Mouse (Mus musculus) embryonic facial prominence, embryonic 15.5 days (tissue): ENCODE data around the gene Ifrd2. TPM values are rescaled to one million over a fixed set of nuclear protein-coding genes. Genes with fewer than 3 reads are reported as not detected.

Source experiments
- ATAC-seq: fragments of 200-750 bp; cut with Nextera tagmentation; 2 replicates; pipeline ENCODE4 v1.8.0; 2017; ENCODE audit warnings: low read depth, moderate TSS enrichment; ENCODE audit not compliant: insufficient number of reproducible peaks, low FRiP score, low TSS enrichment
- H3K27ac ChIP-seq: fragments of 300-500 bp; sonication (generic); replicated peaks from 2 replicates; pipeline ENCODE4 v1.5.1; 2015; ENCODE audit warnings: mild to moderate bottlenecking, inconsistent platforms
- H3K27me3 ChIP-seq: fragments of 300-500 bp; sonication (generic); 2 replicates; pipeline ENCODE4 v1.6.1; 2015; ENCODE audit warnings: inconsistent platforms
- H3K36me3 ChIP-seq: fragments of 300-500 bp; sonication (generic); 2 replicates; pipeline ENCODE4 v1.6.1; 2015; ENCODE audit warnings: mild to moderate bottlenecking, inconsistent platforms
- H3K4me1 ChIP-seq: fragments of 300-500 bp; sonication (generic); 2 replicates; pipeline ENCODE4 v1.6.1; 2015; ENCODE audit warnings: inconsistent platforms
- H3K4me2 ChIP-seq: fragments of 300-500 bp; sonication (generic); replicated peaks from 2 replicates; pipeline ENCODE4 v1.6.1; 2015; ENCODE audit warnings: mild to moderate bottlenecking, inconsistent platforms
- H3K4me3 ChIP-seq: fragments of 300-500 bp; sonication (generic); replicated peaks from 2 replicates; pipeline ENCODE4 v1.5.1; 2015; ENCODE audit warnings: mild to moderate bottlenecking, inconsistent platforms
- H3K9ac ChIP-seq: fragments of 300-500 bp; sonication (generic); 2 replicates; pipeline ENCODE4 v1.6.1; 2015; ENCODE audit warnings: inconsistent platforms
- H3K9me3 ChIP-seq: fragments of 300-500 bp; sonication (generic); replicated peaks from 2 replicates; pipeline ENCODE4 v1.6.1; 2016; ENCODE audit warnings: inconsistent platforms
- WGBS: fragments of 180-500 bp; shearing (Covaris S2); methylation state at CpG from one replicate; pipeline ENCODE4 v1.1.7; 2015; 5-methylcytosine and 5-hydroxymethylcytosine counted together
- polyA plus RNA-seq: library from polyadenylated mRNA; unstranded; fragments of >200 nt; fragmentation: Nextera tagmentation; extraction: Ambion mirVana; gene quantifications from 2 replicates; pipeline ENCODE4 v1.2.1, GENCODE M21; 2015

The Ifrd2 gene
- polyA plus RNA-seq, 1 experiment from 2014 or later, result 46.8 TPM

DNA sequence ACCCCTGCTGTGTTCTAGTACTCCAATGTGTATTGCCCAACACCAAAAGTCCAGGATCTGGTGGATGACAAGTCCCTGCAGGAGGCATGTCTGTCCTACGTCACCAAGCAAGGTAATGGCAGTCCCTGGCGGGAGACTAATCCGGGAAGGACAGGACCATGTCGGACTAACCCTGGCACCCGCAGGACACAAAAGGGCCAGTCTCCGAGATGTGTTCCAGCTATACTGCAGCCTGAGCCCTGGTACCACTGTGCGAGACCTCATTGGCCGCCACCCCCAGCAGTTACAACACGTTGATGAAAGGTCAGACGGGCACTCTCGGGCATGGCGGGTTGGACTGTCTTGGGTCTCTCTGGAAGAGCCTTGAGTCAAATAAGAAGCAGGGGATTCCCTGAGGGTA lies 42.7 kb upstream of the Ifrd2 start:
- Histone ChIP-seq H3K9me3 (no peaks in the 10 kb centered on the region), H3K4me2 (no peak overlapping the region), H3K4me3 (no peak overlapping the region), H3K9ac (no peak overlapping the region), H3K4me1 (peaks cover 44% of the 10 kb centered on the region), H3K27ac (no peak overlapping the region), H3K36me3 (peaks cover 29% of the 10 kb centered on the region), H3K27me3 (no peaks in the 10 kb centered on the region)
- no peak for ATAC-seq
- 91% methylated on average over 12 of the region's 12 CpGs for WGBS

DNA sequence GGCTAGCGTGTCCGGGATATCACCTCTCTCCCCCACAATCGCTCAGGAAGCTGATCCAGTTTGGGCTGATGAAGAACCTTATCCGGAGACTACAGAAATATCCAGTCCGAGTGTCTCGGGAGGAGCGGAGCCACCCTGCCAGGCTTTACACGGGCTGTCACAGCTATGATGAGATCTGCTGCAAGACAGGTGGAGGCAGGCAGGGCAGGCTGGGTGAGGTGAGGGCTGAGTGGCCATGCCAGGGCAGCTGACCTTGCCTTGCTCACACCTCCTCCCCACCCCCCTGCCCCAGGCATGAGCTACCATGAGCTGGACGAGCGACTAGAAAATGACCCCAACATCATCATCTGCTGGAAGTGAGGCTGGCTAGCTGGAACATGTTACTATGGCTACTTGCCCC lies 42.2 kb upstream of the Ifrd2 start:
- peaks cover 25% of the 10 kb centered on the region for H3K36me3 ChIP-seq
- H3K9me3 ChIP-seq, result no peaks in the 10 kb centered on the region
- H3K4me2 ChIP-seq, result no peak overlapping the region
- H3K4me3 ChIP-seq, result no peak overlapping the region
- ATAC-seq, result no peak
- no peak overlapping the region for H3K27ac ChIP-seq
- H3K4me1 ChIP-seq, result peaks cover 47% of the 10 kb centered on the region
- H3K27me3 ChIP-seq, result no peaks in the 10 kb centered on the region
- H3K9ac ChIP-seq, result no peak overlapping the region
- WGBS, result 81% methylated on average over 10 of the region's 10 CpGs

DNA sequence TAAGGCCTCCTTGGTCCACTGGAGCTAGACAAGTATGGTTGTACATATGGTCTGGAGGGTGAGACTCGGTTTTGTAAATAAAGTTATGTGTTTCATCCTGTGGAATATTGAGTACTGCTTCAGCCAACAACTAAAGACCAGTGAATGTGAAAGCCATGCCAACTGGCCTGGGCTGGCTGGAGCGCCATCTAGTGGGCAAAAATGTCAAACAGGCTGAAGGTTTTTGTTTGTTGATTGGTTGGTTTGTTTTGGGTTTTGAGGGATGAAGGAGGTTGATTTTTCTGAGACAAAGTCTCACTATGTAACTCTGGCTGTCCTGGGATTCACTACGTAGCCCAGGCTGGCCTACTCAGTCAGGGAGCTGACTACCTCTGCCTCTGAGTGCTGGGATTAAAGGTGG lies 41.8 kb upstream of the Ifrd2 start:
- Histone ChIP-seq H3K4me3 (no peak overlapping the region), H3K27ac (no peak overlapping the region), H3K4me1 (peaks cover 49% of the 10 kb centered on the region), H3K9ac (no peak overlapping the region), H3K27me3 (no peaks in the 10 kb centered on the region), H3K4me2 (no peak overlapping the region), H3K9me3 (no peaks in the 10 kb centered on the region), H3K36me3 (peaks cover 22% of the 10 kb centered on the region)
- no peak for ATAC-seq
- WGBS, result 11% methylated on average over 3 of the region's 3 CpGs

DNA sequence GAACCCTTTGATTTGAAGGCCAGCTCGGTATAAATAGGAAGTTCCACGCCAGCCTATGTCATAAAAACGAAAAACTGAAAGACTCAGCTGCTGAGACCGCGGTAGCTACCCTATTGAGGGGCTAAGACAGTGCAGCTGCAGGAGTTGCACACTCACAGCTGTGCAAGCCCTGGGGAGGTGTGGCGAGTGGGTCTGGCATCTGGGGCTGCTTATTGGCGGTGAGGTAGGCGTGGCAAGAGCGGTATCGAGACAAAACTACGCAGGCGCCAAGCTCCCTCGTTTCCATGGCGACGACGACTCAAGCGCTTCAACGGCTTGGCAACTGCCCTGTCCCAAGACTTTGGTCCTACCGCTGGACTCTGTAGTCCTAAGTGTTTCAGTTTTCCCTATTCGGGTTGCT lies 40.4 kb upstream of the Ifrd2 start, which contains the start of gene Zmynd10:
Gene Zmynd10 (plus strand): TSS at position 273 of the 400 bp plus-strand sequence.
- WGBS, result 2% methylated on average over 20 of the region's 20 CpGs
- Histone ChIP-seq H3K36me3 (peaks cover 22% of the 10 kb centered on the region), H3K4me3 (peak within 1 kb of the TSS; percentile 18), H3K9ac (no peak within 1 kb of the TSS), H3K27ac (0 out of 2 replicates have a peak within 1 kb of the TSS, but pooled peaks have one; percentile 23), H3K27me3 (no peaks in the 10 kb centered on the region), H3K4me1 (peaks cover 54% of the 10 kb centered on the region), H3K9me3 (no peaks in the 10 kb centered on the region), H3K4me2 (peak within 1 kb of the TSS; percentile 41)
- ATAC-seq, result peak; percentile 52; the same call in 1 of the 2 replicates

DNA sequence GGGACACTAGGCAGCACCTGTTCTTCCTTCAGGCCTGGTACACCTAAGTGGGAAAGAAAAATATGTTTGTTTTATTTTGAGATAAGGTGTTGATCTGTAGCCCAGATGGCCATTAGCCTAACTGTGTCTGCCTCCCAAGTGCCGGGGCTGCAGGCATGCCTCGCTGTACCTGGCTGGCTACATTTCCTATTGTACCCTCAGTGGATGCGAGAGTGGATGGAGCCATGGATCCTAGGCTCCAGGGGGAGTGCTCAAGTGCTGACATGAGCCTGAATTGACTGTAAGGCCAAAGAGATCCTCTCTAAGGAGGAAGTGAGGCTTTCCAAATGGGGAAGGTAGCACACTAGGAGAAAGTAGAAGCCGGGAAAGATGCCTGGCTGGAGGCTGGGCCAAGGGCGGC lies 39.5 kb upstream of the Ifrd2 start:
- peaks cover 56% of the 10 kb centered on the region for H3K4me1 ChIP-seq
- no peak overlapping the region for H3K4me2 ChIP-seq
- H3K27ac ChIP-seq, result no peak overlapping the region
- H3K9me3 ChIP-seq, result no peaks in the 10 kb centered on the region
- H3K36me3 ChIP-seq, result peaks cover 22% of the 10 kb centered on the region
- no peak overlapping the region for H3K9ac ChIP-seq
- WGBS, result 79% methylated on average over 5 of the region's 5 CpGs
- no peak overlapping the region for H3K4me3 ChIP-seq
- ATAC-seq, result no peak
- no peaks in the 10 kb centered on the region for H3K27me3 ChIP-seq

DNA sequence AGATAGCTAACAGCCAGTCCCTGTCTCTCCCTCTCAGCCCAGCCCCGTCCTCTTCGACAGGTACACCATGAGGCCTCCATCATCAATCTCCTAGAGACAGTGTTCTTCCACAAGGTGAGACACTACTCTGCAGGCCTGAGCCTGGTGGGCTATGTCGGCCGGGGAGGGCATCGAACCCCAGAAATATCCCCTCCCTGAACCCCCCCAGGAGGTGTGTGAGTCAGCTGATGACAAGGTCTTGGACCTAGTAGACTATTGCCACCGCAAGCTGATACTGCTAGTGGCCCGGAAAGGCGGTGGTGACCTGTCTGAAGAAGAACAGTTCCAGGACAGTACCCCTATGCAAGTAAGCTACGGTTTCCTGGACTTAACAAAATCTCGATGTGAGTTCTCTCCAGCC lies 38.6 kb upstream of the Ifrd2 start:
- 89% methylated on average over 10 of the region's 10 CpGs for WGBS

DNA sequence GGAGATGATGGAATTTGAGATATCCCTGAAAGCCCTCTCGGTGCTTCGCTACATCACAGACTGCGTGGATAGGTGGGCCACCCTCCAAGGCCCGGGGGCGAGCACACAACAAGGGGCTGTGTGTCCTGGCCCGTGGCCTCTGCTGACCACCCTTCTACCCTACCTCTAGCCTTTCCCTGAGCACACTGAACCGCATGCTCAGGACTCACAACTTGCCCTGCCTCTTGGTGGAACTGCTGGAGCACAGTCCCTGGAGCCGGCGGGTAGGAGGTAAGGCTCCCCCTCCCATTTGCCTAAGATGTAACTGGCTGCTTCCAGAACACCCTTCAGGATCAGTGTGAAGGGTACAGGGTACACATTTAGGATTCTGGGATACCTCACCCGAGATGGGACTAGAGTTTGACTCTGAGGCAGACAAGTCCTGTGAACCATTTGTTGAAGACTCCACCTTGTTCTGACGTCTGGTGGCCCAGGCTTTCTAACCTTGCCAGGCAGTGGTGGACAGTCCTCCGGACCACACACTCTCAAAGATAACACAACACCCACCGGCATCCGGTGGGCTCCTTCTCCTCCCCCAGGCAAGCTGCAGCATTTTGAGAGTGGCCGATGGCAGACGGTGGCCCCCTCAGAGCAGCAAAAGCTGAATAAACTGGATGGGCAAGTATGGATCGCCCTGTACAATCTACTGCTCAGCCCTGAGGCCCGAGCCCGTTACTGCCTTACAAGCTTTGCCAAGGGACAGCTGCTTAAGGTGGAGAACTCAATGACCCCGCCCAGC lies 38.0 kb upstream of the Ifrd2 start:
- H3K4me1 ChIP-seq, result peaks cover 65% of the 10 kb centered on the region
- peaks cover 11% of the 10 kb centered on the region for H3K36me3 ChIP-seq
- no peak overlapping the region for H3K4me3 ChIP-seq
- no peak overlapping the region; the same call in 1 of the 2 replicates for H3K9ac ChIP-seq
- no peak overlapping the region for H3K4me2 ChIP-seq
- no peak overlapping the region for H3K27ac ChIP-seq
- 77% methylated on average over 20 of the region's 20 CpGs for WGBS
- H3K9me3 ChIP-seq, result no peaks in the 10 kb centered on the region
- ATAC-seq, result no peak
- no peaks in the 10 kb centered on the region for H3K27me3 ChIP-seq

More for the DNA sequence above, 38.6 kb upstream of the Ifrd2 start:
- peaks cover 17% of the 10 kb centered on the region for H3K36me3 ChIP-seq
- H3K4me3 ChIP-seq, result no peak overlapping the region
- no peak overlapping the region for H3K27ac ChIP-seq
- no peak overlapping the region for H3K9ac ChIP-seq
- no peak overlapping the region for H3K4me2 ChIP-seq
- peaks cover 62% of the 10 kb centered on the region for H3K4me1 ChIP-seq
- no peak for ATAC-seq
- no peaks in the 10 kb centered on the region for H3K9me3 ChIP-seq
- no peaks in the 10 kb centered on the region for H3K27me3 ChIP-seq

DNA sequence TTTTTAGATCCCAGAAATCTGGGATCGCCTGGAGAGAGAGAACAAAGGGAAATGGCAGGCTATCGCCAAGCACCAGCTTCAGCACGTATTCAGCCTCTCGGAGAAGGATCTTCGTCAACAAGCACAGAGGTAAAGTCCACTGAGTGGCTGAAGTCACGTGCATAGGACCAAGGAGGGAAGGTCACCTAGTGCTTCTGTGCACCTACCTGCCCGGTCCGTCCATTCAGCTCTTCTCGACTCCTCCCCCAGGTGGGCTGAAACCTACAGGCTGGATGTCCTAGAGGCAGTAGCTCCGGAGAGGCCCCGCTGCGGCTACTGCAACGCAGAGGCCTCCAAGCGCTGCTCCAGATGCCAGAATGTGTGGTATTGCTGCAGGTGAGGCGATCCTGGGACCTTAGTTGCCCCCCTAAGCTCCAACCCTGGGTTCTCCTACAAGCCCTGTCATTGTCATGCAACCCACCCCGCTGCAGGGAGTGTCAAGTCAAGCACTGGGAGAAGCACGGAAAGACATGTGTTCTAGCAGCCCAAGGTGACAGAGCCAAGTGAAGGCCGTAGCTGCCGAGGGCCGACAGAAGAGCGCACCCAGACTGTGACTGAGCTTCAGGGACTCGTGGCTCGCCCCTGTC lies 36.8 kb upstream of the Ifrd2 start:
- H3K9ac ChIP-seq, result 0 out of 2 replicates have a peak overlapping the region, but pooled peaks have one; percentile 59
- H3K4me3 ChIP-seq, result peak overlapping the region; percentile 51
- H3K4me1 ChIP-seq, result peaks cover 69% of the 10 kb centered on the region

DNA sequence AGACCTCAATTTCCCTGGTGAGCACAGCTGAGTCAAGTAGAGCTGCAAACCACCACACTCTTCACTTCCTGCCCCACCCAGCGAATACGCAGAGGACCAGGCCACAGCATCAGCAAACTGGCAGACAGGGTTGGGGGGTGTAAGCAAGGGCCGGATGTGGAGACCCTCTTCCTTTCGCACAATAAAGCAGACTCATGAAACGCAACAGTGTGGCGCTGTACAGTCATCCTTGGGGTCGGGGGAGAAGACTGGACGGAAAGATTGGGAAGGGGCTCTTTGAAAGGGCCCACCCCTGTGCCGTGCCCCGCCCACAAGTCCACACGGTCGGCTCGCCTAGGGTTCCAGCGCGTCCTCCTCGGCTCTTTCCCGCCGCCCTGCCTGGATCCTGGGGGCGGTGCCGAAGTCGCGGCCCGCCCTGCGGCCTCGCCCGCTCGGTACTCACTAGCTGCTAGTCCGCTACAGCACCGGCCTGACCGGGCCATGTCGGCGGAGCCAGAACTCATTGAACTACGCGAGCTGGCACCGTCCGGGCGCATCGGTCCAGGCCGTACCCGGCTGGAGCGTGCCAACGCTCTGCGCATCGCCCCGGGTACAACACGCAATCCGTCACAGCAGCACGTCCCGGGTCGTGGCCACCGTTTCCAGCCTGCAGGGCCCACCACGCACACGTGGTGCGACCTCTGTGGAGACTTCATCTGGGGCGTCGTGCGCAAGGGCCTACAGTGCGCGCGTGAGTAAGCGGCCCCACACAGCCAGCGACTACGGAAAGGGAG lies 36.1 kb upstream of the Ifrd2 start, which contains the start of gene Rassf1:
Gene Rassf1 (plus strand): TSS at position 439 of the 773 bp plus-strand sequence.
- H3K9me3 ChIP-seq, result no peaks in the 10 kb centered on the region
- H3K4me3 ChIP-seq, result peak within 1 kb of the TSS; percentile 51
- H3K4me2 ChIP-seq, result peak within 1 kb of the TSS; percentile 92
- under 1% methylated on average over 63 of the region's 63 CpGs for WGBS
- no peaks in the 10 kb centered on the region for H3K27me3 ChIP-seq
- H3K27ac ChIP-seq, result peak within 1 kb of the TSS; percentile 85
- peaks cover 72% of the 10 kb centered on the region for H3K4me1 ChIP-seq
- peak; percentile 65 for ATAC-seq
- no peaks in the 10 kb centered on the region for H3K36me3 ChIP-seq
- peak within 1 kb of the TSS; percentile 59 for H3K9ac ChIP-seq

More for the DNA sequence above, 36.8 kb upstream of the Ifrd2 start:
- WGBS, result 36% methylated on average over 23 of the region's 23 CpGs
- H3K27ac ChIP-seq, result peak overlapping the region; percentile 85
- H3K4me2 ChIP-seq, result peak overlapping the region; percentile 92
- ATAC-seq, result no peak
- no peaks in the 10 kb centered on the region for H3K27me3 ChIP-seq
- no peaks in the 10 kb centered on the region for H3K9me3 ChIP-seq
- no peaks in the 10 kb centered on the region for H3K36me3 ChIP-seq

DNA sequence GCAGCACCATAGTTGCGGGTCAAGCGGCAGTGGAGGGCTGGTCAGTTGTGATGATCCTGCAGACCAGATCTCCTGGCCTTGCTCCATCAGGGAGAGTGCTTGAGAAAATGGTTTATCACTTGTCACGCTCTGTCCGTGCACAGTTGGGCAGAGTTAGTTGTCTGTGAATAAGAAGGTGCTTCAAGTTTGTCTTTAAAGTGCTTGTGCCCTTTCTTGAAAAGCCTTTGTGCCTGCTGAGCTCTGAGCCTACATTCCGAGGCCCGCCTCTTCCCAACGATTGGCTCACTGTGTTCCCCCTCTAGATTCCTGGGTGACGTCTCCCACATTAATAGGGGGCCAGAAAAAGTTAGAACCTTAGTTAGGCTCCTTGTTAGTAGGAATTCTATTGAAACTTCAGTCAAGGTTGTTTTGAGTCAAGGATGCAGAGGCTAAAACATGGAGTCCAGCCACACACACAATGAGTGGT lies 35.5 kb upstream of the Ifrd2 start:
- Histone ChIP-seq H3K4me3 (peak overlapping the region; percentile 51), H3K4me2 (peak overlapping the region; percentile 92), H3K4me1 (peaks cover 72% of the 10 kb centered on the region), H3K27ac (peak overlapping the region; percentile 85), H3K36me3 (0 out of 2 replicates have a peak, but pooled peaks cover 3% of the 10 kb centered on the region), H3K9me3 (no peaks in the 10 kb centered on the region), H3K27me3 (no peaks in the 10 kb centered on the region), H3K9ac (peak overlapping the region; percentile 59)
- no peak for ATAC-seq
- WGBS, result 6% methylated on average over 8 of the region's 8 CpGs
